Mouse (Mus musculus) central nervous system, embryonic 14 days (tissue): ENCODE data around the gene Aph1c. TPM values are rescaled to one million over a fixed set of nuclear protein-coding genes. Genes with fewer than 3 reads are reported as not detected.

Experiments used
- polyA plus RNA-seq: library from polyadenylated mRNA; depleted of rRNA; stranded (reverse); fragments of >200 nt; gene quantifications from 2 replicates; pipeline ENCODE4 v1.2.3, GENCODE M21; 2012; rRNA removed

Gene Aph1c
- 1.4 and 2.2 TPM in 2 replicates for polyA plus RNA-seq

GRCm38 (mm10) chr9:66834318-66835096 lies at the start of gene Aph1c:
TSS of gene Aph1c (minus strand) at chr9:66834726.

GRCm38 (mm10) chr9:66796739-66797138 lies 37.8 kb downstream of the Aph1c start, which contains the start of gene Gm10647:
TSS of gene Gm10647 (plus strand) at chr9:66797039.

GRCm38 (mm10) chr9:66795464-66796324 lies 38.8 kb downstream of the Aph1c start, which contains the start of gene Aph1b:
TSS of gene Aph1b (minus strand) at chr9:66795490.

Other genes starting within 250 kb of the Aph1c start
- 63.6 and 79.4 TPM in 2 replicates for gene Usp3, start 241.6 kb downstream of the Aph1c start, polyA plus RNA-seq
- gene Car12, start 121.0 kb downstream of the Aph1c start, polyA plus RNA-seq = 6.4 and 7.7 TPM in 2 replicates
- 14.9 and 18.3 TPM in 2 replicates for gene Aph1b, start 39.2 kb downstream of the Aph1c start, polyA plus RNA-seq
- 0.27 and 0.30 TPM in 2 replicates for gene Gm10647, start 37.7 kb downstream of the Aph1c start, polyA plus RNA-seq
- 21.0 and 24.5 TPM in 2 replicates for gene Rab8b, start 85.0 kb upstream of the Aph1c start, polyA plus RNA-seq
- 173 and 186 TPM in 2 replicates for gene Rps27l, start 111.4 kb upstream of the Aph1c start, polyA plus RNA-seq
- 13.6 and 14.9 TPM in 2 replicates for gene Lactb, start 140.8 kb upstream of the Aph1c start, polyA plus RNA-seq
- 176 and 281 TPM in 2 replicates for gene Tpm1, start 214.7 kb upstream of the Aph1c start, polyA plus RNA-seq